Mouse (Mus musculus): ENCODE results near the gene Baiap2.

The Baiap2 gene

DNA sequence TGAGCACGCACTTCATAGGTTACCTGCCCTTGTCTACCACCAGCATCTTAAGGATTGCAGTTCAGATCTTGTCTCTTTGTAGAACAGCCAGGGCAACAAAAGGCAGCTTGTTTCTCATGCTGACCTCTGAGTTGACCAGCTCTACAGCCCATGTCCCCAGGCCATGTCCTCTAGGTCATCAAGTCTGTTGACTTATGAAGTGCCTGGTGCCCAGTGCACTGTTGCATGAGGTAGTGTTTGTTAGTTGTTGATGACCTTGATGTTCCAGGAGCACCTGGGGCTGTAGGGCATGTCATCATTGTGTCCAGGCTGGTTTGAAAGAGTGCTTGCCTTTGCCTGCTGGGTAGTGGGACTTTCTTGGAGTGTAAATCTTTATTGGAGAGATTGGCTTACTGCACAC, 4.9 kb downstream of the Baiap2 start:
- no peak for DNase-seq (ENCODE audit: low read depth, low spot score)

DNA sequence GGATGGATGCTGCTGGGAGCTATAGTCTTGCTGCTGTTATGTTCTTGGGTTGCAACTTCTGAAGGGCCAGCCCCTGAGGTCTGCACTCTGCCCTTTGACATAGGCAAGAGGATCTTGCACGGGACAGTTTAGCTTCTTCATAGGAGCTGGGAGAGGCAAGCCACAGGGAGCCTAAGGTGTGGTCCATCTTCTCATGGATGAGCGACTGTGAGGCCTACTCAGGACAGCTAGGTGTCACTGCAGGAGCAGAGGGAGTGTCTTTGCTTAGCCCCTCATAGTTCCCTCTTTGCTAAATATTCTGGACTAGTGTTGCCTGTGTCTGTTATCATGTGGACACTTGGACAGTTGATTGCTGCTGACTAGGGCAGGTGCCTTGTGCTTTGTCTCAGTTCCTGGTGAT, 5.3 kb downstream of the Baiap2 start:
- DNase-seq (ENCODE audit: low read depth, low spot score) = peak; percentile 55

GRCm38 (mm10) chr11:119948305-119948704, 5.7 kb downstream of the Baiap2 start:
- DNase-seq (ENCODE audit: low read depth, low spot score) = no peak

DNA sequence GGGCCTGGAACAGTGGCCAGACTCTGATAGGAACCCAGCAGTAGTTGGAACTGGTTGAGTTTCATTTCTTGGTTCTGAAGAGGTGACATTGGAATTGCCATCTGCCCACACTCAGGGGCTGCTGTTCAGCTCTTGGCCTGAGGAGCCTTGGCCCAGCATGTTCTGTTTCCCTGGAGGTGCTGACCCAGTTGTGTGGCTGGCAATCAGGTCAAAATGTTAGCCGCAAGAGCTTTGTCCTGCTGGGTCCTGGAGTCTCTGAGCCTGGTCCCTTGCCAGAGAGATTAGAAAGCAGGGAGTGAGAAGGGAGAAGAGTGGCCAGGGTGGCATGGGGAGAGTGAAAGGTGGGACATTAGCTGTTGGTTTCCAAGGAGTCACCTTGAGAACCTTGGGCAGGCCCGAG, 6.2 kb downstream of the Baiap2 start:
- no peak for DNase-seq (ENCODE audit: low read depth, low spot score)

- DNase-seq (ENCODE audit: low read depth, low spot score) = no peak
These were observed 8.0 kb downstream of the Baiap2 start for GRCm38 (mm10) chr11:119950535-119950934.

DNA sequence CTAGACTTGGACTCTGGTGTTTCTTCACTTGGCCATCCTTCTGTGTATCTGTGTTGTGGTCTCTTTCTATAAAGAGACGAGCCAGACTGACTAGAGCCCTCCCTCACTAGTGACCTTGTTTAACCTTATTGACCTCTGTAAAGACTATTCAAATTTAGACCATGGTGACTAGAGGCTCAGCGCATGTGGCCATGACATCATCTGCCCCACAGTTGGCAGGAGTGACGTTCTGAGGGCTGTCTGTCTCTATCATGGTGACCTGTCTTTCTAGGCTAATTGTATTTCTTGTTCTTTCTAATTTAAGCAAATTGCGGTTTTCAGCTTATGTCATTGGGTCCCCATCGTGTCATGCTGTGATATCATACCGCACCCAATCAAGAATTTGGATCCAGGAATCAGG, 8.8 kb downstream of the Baiap2 start:
- DNase-seq (ENCODE audit: low read depth, low spot score) = no peak

- DNase-seq (ENCODE audit: low read depth, low spot score) = no peak
These were observed 10.1 kb downstream of the Baiap2 start for GRCm38 (mm10) chr11:119952429-119953224.

DNA sequence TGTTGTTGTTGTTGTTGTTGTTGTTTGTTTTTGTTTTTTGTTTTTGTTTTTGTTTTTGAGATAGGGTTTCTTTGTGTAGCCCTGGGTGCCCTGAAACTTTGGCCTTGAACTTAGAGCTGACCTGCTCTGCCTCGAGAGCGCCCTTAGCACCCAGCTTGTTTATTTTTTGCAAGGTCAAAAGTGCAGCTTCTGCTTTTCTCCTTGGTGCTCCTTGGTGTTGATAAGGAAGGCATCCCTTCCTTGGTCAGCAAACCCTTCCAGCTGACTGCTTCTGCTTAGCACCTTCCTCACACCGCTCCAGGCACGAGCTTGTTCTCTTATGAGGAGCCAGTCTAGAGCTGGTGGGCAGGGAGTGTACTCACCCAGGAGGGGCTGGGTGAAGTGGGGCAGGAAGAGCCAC, 11.7 kb downstream of the Baiap2 start:
- DNase-seq (ENCODE audit: low read depth, low spot score) = no peak

- no peak for DNase-seq (ENCODE audit: low read depth, low spot score)
These were observed 12.3 kb downstream of the Baiap2 start for GRCm38 (mm10) chr11:119954749-119955337.

DNA sequence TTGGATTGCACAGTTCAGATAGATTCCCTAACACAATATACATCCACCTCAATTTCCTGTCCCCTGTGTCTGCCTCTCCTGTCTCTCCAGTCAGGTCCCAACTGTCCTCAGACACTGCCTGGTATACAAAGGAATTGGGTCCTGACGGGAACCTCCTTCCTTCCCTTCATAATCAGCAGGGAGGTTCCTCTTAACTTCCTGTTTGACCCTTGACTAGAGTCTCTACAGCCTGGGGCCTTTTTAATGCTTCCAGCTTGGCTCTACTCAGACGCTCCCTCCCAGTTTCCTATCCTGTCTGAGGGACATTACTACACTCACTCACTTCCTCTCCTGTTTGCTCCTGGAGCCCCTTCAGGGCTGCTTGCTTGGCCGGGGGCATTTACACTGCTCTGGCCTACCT, 12.9 kb downstream of the Baiap2 start:
- peak; percentile 44 for DNase-seq (ENCODE audit: low read depth, low spot score)

DNA sequence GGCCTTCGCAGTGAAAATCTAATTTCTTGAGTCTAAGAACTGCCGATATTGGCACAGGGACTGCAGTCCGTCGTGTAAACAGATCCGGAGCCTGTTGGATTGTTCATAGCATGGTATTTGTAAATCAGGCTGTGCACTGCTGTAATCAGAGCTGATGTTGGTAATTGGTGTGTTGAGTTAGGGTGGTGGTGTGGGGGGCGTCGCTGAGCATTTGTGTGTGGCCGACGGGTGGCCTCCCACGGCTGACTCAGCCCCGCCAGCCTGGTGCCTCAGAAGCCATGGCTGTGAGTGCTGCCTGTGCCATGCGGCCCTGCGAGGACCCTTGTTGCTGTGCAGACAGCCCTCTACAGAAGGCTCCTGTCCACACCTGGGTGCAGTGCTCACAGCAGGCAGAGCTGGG, 14.0 kb downstream of the Baiap2 start:
- no peak for DNase-seq (ENCODE audit: low read depth, low spot score)

GRCm38 (mm10) chr11:119958856-119959255, 16.3 kb downstream of the Baiap2 start:
- no peak for DNase-seq (ENCODE audit: low read depth, low spot score)

- DNase-seq (ENCODE audit: low read depth, low spot score) = no peak
These were observed 17.2 kb downstream of the Baiap2 start for GRCm38 (mm10) chr11:119959714-119960113.

- DNase-seq (ENCODE audit: low read depth, low spot score) = no peak
These were observed 18.1 kb downstream of the Baiap2 start for GRCm38 (mm10) chr11:119960671-119961070.

- DNase-seq (ENCODE audit: low read depth, low spot score) = no peak
These were observed 18.9 kb downstream of the Baiap2 start for GRCm38 (mm10) chr11:119961511-119961910.

DNA sequence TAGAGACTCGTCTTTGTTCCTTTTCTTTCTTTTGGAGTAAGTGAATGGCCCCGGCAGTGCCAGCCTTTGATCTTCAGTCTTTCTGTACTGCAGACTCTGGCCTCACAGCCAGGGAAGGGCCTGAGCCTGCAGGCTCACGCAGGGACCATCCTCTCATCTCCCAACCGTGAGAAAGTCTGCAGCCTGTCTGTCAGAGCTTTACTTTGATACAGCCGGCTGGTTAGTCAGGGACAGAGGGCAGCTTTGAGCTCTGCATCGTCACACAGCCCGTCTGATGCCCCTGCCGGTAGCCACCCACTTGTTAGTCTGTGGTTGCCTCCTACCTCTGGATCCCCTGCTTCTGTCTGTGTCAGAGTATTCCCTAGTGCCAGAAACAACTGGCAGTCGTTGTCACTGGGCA, 22.5 kb downstream of the Baiap2 start:
- no peak for DNase-seq (ENCODE audit: low read depth, low spot score)

DNA sequence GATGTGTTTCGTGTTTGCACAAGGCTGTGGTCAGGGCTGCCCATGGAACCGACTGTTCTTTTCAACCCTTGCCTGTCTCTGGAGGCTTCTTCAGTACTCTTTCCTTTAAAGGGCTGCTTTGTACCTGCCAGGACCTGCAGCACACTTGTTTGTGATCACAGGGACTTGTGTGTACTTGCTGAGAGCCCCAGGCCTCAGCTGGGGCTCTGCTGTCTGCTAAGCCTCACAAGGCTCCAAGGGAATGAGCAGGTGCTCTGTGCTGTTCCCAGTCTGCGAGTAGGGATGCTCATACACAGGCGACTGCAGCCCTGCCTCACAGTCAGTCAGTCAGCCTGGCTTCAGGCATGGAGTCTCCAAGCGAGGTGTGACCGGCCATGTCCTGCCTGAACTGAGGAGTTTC, 23.7 kb downstream of the Baiap2 start:
- no peak for DNase-seq (ENCODE audit: low read depth, low spot score)

GRCm38 (mm10) chr11:119967401-119967800, 24.8 kb downstream of the Baiap2 start:
- no peak for DNase-seq (ENCODE audit: low read depth, low spot score)

DNA sequence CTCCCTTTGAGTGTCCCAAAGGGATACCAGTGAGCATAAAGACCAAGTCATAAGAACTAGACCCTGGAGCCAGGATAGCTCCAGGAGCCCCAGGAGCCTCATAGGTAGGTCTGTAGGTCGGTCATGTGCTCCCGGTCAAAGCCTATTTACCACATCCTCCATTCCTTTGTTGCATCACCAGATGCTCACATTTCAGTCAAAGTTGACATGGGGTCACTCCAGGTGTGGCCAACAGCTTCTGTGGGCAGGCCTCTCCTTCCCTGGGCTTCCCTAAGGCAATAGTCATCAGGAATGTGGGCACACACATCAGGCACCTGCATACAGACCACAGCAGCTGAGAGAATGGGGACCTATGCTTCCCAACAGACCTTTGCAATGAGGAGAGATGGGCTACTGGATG, 25.3 kb downstream of the Baiap2 start:
- no peak for DNase-seq (ENCODE audit: low read depth, low spot score)

DNA sequence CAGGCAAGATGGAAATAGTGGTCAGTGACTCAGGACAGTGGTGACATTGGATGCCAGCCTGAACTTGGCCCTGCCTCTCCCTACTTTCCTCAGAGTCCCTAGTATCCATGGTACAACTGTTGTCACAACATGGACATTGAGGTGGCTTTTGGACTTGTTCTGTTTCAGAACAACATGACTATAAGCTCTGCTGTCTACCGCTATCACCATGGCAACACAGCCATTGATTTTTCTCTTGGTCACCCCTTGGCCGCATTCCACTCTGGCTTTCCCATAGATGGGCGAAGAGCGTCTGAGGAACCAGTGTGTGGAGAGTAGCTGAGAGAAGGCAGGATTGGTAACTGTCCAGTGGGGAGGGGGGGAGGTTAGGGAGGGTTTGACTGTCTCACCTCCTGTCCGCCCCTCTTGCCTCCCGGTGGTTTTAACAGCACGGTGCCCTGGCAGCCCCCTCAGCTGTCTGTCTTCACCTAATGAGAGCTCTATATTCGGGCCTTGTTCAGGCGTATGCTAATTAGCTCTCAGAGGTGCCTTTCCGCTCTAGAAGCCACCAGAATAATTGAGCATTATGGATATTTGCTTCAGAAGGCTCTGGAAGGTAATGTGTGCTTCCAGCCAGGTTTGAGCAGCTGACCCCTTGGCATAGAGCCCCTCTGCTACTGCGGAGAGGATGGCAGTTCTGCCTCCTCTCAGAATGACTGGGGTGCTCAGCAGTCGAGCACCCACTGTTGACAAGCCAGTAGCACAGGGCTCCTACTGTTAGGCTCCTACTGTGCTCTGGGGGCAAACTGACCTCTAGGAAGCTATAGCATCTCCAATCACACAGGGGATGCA, 27.7 kb downstream of the Baiap2 start:
- peak; percentile 15 for DNase-seq (ENCODE audit: low read depth, low spot score)

DNA sequence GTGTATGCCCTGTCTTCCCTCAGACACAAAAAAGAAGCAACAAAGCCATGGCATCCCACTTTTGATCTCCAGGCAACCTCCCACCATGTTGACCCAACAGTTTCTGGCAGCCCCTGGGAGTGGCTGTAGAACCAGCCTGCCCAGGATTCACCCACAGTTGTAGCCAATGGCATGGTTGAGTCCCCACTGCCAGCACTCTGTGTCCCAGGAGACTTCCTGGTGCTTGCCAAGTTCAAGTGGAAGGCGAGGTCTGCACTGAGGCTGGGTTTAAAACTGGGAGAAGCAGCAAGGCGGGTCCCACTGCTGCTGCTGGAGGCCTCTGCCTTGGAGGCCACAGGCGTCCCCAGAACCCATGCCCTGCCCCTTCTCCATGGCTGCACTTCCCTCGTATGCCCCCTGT, 31.2 kb downstream of the Baiap2 start:
- no peak for DNase-seq (ENCODE audit: low read depth, low spot score)

- DNase-seq (ENCODE audit: low read depth, low spot score) = no peak
These were observed 33.4 kb downstream of the Baiap2 start for GRCm38 (mm10) chr11:119975739-119976501.
